Mouse (Mus musculus): ENCODE measurements around the gene 2010005H15Rik. TPM values are rescaled to one million over a fixed set of nuclear protein-coding genes. Genes with fewer than 3 reads are reported as not detected.
"Not testable (repeated sequence)": the region's sequence is repeated elsewhere in the genome, so short reads cannot be mapped to it uniquely, and the experiment has no call there.

The 2010005H15Rik gene
- 1 to 10 TPM in 1 of 3 experiments, under 1 TPM in 1, not detected in 1; 0.59 to 1.1 TPM for polyA plus RNA-seq (2017; shearing (Covaris generic))

DNA sequence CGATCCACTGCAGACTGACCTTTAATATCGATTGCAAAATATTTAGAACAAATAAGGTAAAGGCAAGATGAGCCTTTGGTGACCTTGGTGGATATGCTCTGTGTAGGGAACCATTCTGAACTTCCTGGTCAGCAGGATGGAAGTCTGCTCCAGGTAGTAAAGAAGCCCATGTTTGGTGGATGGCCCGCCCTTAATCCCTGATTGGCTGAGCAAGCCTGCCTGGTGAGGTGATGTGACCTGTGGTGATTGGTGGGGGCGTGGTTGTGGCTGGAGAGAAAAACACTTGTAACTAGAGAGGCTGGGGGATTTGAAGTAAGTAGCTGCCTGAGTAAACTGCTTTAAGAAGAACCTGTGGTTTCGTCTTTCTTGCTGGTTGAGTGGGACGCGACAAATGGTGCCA is at the start of gene 2010005H15Rik:
TSS of gene 2010005H15Rik (plus strand) at position 301 of the 400 bp plus-strand sequence.
- ATAC-seq = not testable (repeated sequence)

DNA sequence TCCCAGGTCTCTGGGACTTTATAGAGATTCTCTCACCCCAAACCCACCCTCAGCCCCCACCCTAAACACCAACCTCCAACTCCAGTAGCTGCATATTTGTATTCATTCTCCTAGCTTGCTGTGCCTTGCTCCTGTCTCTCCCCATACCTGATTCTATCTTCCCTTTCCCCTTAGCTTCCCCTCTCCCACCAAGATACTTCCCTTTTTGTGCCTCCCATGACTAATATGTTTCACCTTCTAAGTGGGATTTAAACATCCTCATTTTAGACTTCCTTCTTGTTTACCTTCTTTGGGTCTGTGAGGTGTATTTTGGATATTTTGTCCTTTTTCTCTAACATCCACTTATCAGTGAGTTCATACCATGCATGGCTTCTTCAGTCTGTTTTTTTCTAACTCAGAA is 45.2 kb upstream of the 2010005H15Rik start:
- no peak for ATAC-seq

DNA sequence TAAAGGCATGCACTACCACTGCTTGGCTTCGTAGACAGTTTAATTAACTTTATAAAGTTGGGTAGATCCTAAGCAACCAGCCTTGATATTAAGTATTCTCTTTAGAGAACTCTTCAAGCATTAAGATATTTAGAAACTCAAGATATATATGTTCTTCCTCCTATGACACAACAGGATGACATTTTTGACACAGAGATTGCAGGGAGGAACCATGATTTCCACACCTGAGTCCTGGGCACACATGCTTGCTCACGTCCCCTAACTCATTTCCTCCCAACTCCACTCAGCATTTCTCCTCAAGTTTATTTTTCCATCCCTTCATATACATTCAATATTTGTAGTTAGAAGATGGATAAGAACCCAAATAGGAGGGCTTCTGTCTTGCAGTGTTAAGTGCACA is 41.4 kb upstream of the 2010005H15Rik start:
- ATAC-seq = no peak

DNA sequence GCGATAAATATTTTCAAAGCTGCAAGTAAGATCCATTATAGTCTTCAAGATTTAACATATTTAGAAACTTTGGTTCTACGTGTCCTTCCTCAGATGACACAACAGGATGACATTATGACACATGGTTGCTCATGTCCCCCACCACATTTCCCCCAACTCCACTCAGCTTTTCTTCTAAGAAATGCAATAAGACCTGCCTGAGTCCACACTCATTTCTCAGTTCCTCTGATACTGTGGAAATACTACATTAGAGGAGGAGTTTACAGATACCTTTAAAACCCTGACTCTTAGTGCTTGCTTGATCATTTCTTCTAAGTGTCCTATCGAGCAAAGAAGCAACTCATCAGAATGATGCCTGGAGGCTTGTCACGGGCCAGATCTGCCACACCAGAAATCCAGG is 37.4 kb upstream of the 2010005H15Rik start, which contains the start of gene Gm5483:
TSS of gene Gm5483 (plus strand) at position 301 of the 400 bp plus-strand sequence.
- ATAC-seq = not testable (repeated sequence)

DNA sequence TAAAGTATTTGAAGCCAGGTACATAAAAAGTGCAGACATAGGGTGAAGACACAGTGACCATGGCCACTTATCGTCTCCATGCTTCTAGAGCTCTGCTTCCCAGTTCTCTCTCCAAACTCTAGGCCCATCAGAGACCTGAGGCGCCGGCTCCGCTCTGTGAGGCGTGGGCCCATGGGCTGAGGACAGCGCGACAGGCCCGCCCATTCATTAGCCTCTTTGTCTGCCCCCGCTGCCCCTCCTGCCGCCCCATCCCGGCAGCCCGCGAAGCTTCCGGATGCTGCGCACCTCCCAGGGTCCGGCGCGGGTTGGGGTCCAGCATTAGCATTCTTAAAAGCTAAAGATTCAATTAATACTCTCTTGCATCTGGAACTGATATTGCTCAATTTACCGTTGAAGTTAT is 22.0 kb upstream of the 2010005H15Rik start:
- no peak for ATAC-seq

DNA sequence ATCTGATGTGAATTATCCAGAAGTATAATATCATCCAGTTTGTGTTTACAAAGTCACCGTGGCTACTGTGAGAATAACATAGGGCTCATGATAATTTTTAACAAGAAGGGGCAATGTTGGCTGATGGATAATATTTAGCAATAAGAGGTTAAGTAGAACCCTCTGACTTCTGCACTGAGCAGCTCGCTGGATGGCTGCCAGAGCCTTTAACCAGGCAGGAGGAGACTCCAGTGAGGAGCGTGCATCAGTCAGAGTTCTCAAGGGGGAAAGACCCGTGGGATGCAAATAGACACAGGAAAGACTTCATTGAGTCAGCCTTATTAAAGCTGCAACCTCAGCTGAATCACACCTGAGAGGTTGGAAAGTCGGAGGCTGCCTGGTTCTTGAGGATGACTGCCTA is 17.4 kb upstream of the 2010005H15Rik start:
- no peak for ATAC-seq

DNA sequence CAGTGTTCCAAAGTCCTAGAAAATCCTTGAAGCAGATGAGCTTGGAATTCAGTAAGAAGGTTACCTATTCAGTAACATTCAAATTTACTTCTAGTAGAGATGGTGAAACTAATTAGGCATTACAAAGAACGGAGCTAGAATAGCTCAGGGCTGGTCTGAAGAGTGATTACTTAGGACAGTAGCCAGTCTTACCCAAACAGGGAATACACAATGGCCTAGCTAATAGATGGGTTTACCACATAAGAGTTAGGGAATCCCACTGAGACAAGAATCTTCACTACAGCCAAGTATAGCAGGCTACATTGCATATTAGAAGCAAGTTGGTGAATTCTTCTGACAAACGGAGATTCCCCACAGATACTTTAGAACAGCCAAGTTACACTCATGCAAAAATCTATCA is 15.6 kb upstream of the 2010005H15Rik start:
- ATAC-seq = not testable (repeated sequence)

DNA sequence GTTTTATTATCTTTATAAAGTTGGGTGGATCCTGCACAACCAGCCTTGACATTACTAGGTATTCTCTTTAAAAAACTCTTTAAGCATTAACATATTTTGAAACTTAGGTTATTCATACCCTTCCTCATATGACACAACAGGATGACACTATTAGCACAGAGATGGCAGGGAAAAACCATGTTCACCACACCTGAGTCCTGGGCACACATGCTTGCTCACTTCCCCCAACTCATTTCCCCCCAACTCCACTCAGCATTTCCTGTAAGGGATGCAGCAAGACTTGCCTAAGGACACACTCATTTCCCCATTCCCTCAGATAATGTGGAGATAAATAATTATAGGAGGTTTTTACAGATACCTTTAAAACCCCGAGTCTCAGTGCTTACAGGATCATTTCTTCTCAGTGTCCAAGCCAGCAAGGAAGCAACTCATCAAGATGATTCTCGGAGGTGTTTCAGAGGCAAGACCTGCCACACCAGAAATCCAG is 11.3 kb upstream of the 2010005H15Rik start, which contains the start of gene Gm5416:
TSS of gene Gm5416 (plus strand) at position 437 of the 487 bp plus-strand sequence.
- ATAC-seq = no peak

DNA sequence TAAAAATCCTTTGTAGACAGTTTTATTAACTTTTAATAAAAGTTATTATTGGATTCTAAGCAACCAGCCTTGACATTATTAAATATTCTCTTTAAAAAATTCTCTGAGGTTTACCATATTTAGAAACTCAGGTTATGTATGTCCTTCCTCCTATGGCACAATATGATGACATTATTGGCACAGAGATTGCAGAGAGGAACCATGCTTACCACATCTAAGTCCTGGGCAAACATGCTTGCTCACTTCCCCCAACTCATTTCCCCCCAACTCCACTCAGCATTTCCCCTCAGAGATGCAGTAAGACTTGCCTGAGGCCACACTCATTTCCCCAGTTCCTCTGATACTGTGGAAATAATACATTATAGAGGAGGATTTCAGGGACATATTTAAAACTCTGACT is 39.3 kb downstream of the 2010005H15Rik start:
- not testable (repeated sequence) for ATAC-seq

DNA sequence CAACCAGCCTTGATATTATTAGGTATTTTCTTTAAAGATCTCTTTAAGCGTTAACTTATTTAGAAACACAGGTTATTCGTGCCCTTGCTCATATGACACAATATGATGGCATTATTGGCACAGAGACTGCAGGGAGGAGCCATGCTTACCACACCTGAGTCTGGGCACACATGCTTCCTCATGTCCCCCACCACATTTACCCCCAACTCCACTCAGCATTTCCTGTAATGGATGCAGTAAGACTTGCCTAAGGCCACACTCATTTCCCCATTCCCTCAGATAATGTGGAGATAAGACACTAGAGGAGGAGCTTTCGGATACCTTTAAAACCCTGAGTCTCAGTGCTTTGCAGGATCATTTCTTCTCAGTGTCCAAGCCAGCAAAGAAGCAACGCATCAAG is 55.5 kb downstream of the 2010005H15Rik start, which contains the start of gene Stfa1:
TSS of gene Stfa1 (plus strand) at position 156 of the 400 bp plus-strand sequence.
- not testable (repeated sequence) for ATAC-seq

DNA sequence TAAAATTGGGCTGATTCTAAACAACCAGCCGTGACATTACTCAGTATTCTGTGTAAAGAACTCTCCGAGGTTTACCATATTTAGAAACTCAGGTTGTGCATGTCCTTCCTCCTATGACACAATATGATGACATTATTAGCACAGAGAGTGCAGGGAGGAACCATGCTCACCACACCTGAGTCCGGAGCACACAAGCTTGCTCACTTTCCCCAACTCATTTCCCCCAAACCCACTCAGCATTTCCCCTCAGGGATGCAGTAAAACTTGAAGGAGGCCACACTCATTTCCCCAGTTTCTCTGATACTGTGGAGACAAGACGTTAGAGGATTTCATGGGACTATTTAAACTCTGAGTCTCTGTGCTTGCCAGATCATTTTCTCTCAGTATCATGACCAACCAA is 67.9 kb downstream of the 2010005H15Rik start:
- ATAC-seq = no peak

Other genes starting within 250 kb of the 2010005H15Rik start
- 10 to 100 TPM; 39.8 to 41.2 (median 40.9) TPM for gene Kpna1, start 242.7 kb upstream of the 2010005H15Rik start, polyA plus RNA-seq (2017; shearing (Covaris generic))
- gene Wdr5b, start 180.3 kb upstream of the 2010005H15Rik start, polyA plus RNA-seq (2017; shearing (Covaris generic)) = 1 to 10 TPM; 7.2 to 9.7 (median 7.3) TPM
- gene Fam162a, start 149.9 kb upstream of the 2010005H15Rik start, polyA plus RNA-seq (2017; shearing (Covaris generic)) = 100 to 1,000 TPM in 2 of 3 experiments, 10 to 100 TPM in 1; 88.8 to 114 (median 113) TPM
- gene Ccdc58, start 149.8 kb upstream of the 2010005H15Rik start, polyA plus RNA-seq (2017; shearing (Covaris generic)) = 10 to 100 TPM; 31.1 to 34.2 (median 31.7) TPM
- under 1 TPM in 1 of 3 experiments, not detected in 2; 0.34 TPM for gene Csta1, start 90.2 kb upstream of the 2010005H15Rik start, polyA plus RNA-seq (2017; shearing (Covaris generic))
- not detected for gene Stfa2l1, start 64.7 kb upstream of the 2010005H15Rik start, polyA plus RNA-seq (2017; shearing (Covaris generic))
- not detected for gene Gm5483, start 37.3 kb upstream of the 2010005H15Rik start, polyA plus RNA-seq (2017; shearing (Covaris generic))
- gene Gm5416, start 11.1 kb upstream of the 2010005H15Rik start, polyA plus RNA-seq (2017; shearing (Covaris generic)) = not detected
- not detected for gene Stfa1, start 55.5 kb downstream of the 2010005H15Rik start, polyA plus RNA-seq (2017; shearing (Covaris generic))
- gene BC117090, start 112.9 kb downstream of the 2010005H15Rik start, polyA plus RNA-seq (2017; shearing (Covaris generic)) = not detected
- gene BC100530, start 146.3 kb downstream of the 2010005H15Rik start, polyA plus RNA-seq (2017; shearing (Covaris generic)) = not detected
- not detected for gene Stfa2, start 187.0 kb downstream of the 2010005H15Rik start, polyA plus RNA-seq (2017; shearing (Covaris generic))
- gene Stfa3, start 233.9 kb downstream of the 2010005H15Rik start, polyA plus RNA-seq (2017; shearing (Covaris generic)) = not detected

All from inflammation-experienced regulatory T-cells, adult 6 months (primary cell).